Mouse (Mus musculus) CD4-positive helper T cell, adult 2 months (primary cell): ENCODE measurements around the gene Endog.
"Not testable (repeated sequence)": the region's sequence is repeated elsewhere in the genome, so short reads cannot be mapped to it uniquely, and the experiment has no call there.

Experiments used
- DNase-seq: peaks from one replicate; pipeline ENCODE4 v3.0.0-alpha.2; 2012; ENCODE audit warnings: low read depth, missing footprints, low spot score

The Endog gene

DNA sequence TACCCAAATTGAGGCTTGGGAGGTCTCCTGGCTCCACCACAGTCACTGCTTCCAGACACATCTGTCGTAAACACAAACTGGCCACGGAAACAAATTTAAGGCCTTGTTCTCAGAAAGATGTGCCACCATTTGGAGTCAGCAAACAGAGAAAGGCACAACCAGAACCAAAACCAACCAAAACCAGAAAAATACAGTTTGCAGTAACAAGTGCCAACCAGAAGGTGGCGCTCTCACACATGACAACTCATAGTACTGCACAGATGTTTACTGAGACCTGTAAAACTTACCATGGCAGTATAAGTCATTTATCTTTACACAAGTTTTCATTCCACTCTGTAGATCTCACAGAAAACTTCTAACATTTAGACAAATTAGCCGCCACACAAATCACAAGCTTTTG, 4.6 kb upstream of the Endog start:
- peak; percentile 29 for DNase-seq

DNA sequence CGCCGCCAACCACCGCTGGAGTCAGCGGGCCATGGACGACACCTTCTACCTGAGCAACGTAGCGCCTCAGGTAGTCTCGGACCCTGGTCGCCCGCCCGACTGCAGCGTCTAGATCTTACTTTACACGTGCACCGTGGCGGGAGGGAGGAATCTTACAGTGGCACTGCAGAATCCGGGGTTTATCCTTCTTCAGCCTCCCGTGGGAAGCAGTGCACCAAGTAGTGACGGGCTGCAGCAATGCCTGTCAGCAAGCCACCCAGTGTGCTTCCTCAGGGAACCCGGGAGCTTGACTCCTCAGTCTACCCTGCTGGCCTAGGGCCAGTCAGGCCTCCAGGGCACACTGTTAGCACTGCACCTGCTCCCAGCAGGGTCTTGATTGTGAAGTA, 697 bp downstream of the Endog start:
- DNase-seq, result no peak

DNA sequence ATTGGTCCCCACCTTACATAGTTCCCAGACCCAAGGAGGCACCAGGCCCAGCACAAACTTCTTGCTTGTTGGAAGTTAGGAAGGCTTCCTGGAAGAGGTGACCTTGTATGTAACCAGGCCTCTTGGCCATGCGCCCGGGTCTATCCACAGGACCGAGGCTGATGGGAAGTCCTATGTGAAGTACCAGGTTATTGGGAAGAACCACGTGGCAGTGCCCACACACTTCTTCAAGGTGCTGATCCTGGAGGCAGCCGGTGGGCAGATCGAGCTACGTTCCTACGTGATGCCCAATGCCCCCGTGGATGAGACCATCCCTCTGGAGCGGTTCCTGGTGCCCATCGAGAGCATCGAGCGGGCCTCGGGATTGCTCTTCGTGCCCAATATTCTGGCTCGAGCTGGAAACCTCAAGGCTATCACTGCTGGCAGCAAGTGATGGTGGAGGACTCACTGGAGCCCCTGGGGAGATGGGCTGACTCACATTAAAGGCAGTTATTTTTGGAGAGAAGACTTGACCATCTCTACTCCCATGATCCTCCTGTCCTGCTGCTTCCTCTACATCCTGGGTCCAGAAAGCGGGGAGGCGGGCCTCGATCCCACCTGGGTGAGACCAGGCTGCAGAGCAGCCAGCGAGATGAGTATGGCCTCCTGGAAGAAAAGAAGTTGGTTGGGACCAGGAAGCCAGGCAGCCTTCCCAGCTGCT, 2.4 kb downstream of the Endog start:
- DNase-seq, result no peak

DNA sequence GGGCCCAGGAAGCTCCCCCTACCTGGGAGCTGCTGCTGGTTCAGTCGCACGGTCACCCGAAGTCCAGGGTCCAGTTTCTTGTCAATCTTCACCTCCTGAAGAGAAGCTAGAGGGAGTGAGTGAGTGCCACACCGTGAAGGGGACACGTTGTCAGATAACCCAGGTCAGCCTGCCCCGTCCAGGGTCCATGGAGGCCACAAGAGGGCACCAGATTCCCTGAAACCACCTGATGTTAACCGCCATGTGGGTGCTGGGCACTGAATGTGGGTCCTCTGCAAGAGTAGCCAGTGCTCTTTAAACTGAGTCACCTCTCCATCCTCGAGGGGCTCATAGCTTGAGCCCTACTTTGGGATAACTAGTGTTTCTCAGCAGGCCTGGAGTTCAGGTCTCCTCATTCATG, 4.6 kb downstream of the Endog start:
- no peak for DNase-seq

DNA sequence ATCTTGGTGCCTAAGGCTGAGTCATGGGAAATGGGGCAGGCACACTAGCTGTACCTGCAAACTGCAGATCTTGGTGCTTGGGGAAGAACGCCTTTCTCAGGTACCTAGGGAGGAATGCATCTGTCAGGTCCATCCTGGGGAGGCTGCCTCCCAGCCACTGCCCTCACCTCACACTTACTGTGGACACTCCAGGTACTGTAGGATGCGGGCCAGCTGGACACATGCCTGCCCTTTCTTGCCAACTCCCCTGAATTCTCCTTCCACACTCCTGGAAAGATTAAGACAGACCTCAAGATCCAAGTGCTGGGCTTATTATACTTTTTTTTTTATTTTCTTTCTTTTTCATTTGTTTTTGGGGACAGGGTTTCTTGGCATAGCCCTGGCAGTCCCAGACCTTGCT, 5.3 kb downstream of the Endog start:
- DNase-seq, result no peak

DNA sequence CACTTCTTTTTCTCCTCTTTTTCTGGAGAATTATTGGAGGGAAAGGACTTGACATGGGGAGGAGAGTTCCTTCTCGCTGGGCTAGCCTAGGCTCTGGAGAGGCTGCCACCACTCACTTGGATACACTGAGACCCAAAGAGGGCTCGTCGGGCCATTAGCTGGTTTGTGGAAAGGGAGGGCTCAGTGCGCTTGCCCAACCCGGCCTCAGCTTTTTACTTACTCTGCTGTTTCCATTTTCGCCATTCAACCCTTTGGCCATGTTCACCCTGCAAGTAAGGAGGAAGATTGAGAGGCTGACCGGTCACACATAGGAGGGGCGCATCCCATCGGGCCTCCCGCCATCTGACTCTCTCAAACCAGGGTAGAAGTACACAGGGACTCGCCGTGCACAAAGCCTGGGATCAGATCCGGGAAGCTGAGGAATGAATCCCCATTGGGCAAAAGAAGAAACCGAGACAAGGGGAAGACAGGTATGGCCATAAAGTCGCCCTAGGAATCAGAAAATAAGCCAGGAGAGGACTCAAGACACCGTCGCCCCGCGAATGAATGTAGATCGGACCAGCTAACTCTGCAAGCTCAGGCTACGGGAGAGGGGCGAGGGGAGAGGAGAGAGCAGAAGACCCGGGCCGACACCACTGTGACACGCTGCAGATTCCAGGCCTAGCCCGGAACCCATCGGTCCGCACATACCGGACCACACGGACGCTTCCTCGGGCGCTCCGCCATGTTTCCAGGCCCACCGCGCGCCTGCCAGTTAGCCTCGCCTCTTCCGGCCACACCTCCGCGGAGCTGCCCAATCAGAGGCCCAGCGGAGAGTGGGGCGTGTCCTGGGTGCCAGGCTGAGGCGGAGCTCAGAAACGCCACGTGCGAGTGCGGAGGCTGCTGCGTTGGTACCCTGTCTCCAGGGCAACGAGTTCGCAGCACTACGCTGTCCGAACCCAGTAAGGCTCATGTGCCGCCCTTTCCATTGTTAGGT, 6.7 kb downstream of the Endog start, which contains the start of gene Spout1:
Spout1 (minus strand) TSS at position 760 of the 976 bp plus-strand sequence.
- DNase-seq, result peak; percentile 96

DNA sequence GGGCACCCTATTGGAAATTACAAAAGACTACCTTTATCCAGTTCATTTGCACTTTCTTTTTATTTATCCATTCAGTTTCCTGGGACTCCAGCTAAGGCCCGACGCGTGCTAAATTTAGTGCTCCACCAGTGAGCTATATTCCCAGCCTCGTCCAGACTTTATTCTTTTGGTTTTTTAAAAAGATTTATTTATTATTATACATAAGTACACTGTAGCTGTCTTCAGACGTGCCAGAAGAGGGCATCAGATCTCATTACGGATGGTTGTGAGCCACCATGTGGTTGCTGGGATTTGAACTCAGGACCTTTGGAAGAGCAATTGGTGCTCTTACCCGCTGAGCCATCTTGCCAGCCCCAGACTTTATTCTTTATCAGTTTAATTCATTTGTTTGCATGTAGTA, 7.4 kb downstream of the Endog start:
- not testable (repeated sequence) for DNase-seq

DNA sequence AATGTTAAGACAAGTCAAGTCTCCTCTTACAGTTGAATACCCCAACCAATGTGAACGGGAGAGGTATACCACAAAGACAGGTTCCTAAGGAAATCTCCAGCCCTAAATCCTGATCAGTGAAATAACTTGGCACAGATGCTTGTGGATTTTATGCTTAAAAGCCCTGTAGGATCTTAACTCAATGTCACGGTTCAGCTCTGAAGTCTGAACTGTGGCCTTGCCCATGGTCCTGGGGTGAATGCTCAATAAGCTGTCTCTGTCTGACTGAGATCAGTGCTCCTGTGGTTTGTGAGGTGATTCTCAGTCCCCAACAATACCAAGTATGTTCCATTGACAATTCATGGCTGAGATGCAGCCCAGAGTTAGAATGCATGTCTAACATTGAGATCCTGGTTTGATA, 11.1 kb downstream of the Endog start:
- DNase-seq, result no peak

DNA sequence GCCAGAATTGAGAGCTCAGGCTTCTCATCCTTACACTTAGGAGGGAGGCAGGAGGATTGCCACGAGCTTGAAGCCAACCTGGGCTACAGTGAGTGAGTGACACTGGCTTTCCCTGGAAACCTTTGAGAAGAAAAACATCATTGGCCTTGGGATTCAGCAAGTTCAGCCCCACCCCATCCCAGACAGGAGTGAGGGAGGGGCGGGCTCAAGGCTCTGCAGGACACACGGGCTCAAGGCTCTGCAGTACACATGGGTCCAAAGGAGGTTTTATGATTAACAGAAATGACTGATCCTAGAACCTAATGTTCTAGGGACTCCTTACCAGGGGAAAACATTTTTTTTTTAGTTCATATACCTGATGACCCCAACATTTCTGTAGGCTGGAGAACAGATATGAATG, 12.4 kb downstream of the Endog start:
- no peak for DNase-seq

DNA sequence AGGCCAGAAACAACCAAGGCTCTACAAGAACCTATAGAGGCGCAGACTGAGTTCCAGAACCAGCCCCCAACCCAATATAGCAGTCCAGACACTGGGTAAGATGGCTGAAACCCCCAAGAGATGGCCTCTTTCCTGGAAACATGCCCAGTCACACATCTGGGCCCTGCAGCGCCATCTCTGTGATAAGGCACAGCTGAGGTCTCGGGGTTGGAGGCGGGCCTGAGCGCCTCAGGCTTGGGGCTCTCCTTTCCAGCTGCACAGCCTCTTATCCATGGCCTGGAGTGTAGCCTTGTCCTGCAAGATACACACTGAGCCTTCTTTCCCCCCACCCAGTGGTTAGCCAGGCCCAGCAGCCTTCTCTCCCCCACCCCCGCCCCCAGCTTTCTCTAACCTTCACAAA, 14.0 kb downstream of the Endog start:
- DNase-seq, result no peak

DNA sequence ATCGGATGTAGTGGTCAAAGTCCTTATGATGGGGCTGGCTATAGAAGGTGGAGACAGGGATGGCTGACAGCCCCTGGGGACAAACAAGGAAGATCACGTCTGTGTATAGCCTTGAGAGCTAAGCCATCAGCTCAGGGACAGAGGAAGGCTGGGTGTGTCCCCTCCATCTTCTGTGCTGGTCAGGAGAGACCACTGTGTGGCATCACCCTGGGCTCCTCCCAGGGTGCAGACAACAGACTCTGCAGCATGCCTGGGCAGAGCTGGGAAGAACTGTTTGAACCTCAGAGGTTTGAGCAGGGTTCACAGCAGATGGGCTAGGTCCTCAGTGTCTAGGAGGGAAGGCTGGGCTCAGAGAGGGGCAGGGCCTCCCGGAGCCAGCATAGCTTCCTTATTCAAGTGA, 14.4 kb downstream of the Endog start:
- DNase-seq, result no peak

DNA sequence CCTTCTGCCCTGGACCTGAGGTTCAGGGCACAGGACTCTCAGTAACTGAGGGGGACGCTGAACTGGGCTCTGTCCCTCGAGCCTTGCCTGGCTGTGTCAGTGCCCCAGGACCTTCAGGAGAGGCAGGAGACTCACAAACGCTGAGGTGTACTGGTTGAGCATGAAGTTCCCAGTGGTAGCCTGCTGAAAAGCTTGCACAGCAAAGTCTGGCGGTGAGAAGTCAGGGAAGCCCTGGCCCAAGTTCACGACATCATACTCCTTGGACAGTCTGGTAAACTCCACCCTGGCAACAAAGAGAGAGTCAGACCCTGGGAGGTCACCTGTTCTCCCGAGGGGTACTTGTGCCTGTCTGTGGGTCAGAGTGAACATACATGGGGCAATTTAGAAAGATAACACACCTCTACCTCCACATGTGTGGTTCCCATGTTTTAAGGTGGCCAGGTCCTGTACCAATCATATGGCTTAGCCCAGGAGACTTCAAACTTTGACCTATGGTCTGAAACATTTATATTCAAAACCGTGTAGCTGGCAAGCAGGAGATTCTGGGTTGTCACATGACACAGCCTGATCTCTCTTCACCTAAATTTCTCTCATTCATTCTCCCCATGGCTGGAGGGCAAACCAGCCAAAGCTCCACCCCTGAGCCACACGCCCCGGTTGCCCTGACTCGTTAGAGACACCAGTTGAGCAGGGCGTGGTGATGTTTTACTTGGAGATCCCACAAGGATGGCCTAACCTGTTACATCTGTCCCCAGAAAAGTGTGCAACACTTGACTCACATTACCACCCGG, 20.7 kb downstream of the Endog start:
- no peak for DNase-seq

DNA sequence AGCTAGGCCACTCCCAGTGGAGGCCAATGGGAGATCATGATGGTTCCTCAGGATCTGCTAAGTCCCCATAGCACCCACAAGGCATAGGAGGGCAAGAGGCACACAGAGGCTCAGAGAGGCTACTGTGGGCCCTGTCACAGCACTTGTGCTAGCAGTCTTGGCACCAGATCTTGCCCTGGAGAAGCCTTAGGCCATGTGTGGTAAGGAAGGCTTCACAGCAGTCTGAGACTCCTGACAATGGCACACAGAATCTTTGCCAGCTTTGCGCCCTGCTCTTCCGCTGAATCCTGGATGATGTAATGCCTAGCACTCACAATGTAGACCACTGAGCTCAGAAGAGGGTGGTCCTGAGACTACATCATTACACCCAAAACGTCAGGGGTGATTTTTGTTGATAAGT, 23.4 kb downstream of the Endog start:
- no peak for DNase-seq

DNA sequence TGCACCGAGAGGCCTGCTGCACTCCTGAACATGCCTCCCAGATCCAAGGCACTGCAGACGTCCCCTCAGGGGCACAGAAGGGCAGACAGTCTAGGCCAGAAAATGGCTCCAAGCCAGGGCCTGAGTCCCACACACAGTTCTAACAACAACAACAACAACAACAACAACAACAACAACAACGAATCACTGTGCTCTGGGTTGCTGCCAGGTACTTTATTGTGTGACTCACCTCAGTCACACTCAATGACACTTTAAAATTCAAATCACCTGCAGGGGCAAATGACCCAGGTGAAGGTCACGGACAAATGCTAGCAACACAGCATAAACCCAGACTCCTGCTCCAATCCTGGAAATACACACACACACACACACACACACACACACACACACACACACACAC, 26.7 kb downstream of the Endog start:
- no peak for DNase-seq

DNA sequence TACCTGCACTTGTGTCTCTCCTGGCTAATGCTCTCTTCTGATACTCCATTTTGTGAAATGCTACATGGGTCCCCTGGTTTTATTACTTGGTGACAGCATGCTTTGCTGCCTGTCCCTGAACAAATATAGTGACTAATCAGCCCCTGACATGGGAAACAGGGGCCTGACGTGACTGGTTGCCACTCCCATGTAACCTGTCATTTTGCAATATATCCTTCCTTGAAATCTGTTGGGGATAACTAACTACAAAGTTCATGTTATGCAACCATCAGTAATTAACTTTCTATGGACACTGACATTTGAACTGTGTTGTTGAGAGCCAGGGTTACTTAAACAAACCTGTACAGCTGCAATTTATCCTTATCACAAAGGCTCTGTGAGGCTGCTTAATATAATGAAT, 28.7 kb downstream of the Endog start:
- no peak for DNase-seq

DNA sequence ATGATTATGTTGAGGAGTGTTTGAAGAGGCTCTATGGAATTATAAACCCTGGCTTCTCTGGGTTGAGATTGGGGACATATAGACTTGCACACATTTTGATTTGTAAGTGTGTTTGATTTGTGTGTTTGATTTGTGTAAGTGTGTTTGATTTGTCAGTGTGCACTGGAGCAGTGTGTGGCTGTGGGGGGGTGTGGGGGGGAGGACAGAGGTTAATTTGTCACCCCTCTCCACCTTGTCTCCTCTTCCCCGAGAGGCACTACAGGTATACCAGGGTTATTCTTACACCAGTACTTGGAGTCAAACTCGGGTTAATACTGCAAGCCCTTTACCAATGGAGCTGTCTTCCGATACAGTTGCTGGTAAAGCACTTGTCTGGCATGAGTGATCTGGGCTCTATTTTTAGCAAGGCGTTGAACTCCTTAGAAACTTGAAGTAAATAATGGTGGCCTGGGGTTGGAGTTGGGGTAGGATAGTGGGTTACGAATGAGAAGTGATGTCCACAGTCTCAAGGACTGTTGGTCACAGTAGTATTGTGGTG, 29.2 kb downstream of the Endog start:
- DNase-seq, result no peak

DNA sequence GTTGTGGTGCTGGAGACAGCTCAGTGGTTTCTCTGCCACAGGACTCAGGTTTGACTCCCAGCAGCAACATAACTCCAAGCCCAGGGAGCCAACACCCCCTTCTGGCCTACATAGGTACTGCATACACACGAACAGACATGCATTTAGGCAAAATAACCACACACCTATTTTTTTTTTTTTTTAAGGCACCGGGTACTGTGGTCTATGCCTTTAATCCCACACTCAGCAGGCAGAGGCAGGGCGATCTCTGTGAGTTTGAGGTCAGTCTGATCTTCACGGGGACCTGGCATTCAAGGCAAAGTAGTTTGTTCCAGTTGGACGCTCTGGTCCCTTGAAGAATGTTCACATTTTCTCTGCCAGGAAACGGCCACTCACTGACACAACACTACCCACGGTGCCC, 32.1 kb downstream of the Endog start:
- DNase-seq, result peak; percentile 64

DNA sequence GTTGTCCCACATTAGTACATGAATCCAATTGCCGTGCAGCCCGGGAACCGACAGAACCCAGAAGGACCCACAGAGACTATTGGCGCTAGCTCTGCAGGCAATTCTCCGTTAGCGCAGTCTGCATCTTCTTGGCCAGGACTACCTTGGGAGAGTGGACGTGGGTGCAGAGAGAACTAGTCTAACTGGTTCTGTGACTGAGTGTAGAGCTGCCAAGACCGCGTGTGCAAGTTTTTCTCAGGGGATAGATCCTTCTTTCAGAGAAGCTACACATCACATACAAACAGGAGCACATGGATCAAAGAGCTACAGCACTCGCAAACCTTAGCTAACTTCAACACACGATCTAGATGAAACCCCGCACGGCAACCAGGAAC, 33.9 kb downstream of the Endog start:
- DNase-seq, result no peak

DNA sequence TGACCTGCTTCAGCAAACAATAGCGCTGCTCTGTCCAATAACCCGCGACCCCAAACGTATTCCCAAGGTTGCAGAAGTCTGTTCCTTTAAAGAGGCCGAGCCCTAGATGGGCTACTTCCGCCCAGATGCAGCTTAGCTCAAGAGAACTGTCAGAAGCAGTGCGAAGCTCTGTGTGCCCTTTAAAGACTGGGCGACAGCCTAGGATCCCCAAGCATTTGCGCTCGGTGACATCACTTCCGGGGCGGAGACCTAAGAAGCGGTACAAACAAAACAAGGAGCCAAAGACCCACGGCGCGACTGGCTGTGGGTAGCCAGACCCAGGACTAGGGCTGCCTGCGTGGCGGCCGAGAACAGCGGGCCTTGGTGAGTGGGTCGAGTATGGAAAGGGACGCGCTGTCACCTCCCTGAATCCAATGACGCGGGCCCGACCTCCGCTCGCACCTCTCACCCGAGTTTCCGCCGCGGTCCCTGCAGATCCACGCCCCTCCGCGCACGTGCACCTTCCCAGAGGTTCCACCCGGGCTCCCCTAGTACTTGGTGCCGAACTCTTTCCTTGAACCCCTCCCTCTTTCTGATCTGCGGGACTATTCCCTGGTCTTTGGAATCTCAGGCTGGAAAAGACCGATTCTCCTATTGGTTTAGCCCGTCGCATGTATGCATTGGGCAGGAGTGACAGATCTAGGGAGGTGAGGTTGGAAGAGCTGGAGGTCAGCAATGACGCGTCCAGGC, 34.5 kb downstream of the Endog start, which contains the start of gene Kyat1:
Kyat1 (minus strand) TSS at position 219 of the 729 bp plus-strand sequence.
- peak; percentile 95 for DNase-seq

DNA sequence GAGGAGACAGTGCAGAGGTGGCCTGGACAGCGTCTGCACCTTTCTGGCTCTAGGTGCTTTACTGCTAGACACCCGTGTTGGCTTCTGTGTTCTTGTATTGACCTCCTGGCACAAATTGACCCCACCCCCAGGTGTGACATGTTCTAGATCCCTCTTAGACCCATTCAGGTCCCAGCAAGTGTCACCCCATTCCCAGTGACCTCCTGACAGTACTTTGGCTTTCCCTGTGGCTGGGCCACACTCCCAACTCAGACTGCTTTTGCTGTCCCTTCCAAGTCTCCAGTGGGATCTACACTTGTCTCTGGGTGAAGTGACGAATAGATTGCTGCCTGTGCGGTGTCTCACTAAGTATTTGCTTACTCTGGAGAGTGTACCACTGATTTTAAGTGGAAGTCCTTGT, 36.1 kb downstream of the Endog start:
- no peak for DNase-seq

DNA sequence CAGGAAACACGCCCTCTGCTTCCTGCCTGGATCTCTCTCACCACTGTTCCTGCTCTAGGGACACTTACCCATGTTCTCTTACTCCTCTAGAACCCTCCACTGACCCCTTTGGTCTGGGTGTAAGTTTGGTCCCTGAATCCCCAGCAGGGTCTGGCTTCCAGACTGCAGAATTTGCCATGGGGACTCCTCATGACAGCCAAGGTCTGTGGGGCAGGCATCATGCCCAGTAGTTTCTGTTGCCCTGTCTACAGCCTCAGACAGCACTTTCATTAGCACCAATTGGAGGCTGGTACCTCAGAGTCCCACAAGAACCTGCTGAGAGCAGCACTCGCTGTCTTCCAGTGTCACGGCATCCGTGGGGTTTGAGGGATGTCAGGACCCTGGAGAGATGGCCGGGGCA, 36.6 kb downstream of the Endog start:
- DNase-seq, result no peak
